Mouse (Mus musculus) MEL (cell line): ENCODE measurements at regions not wholly inside any gene's neighbourhood (a gene's known extent, or its start where the extent isn't known, plus 50 kb on each side); places are given as distances from the start of the nearest gene placed in this dataset.

Experiments used
- DNase-seq: peaks from one replicate; pipeline ENCODE4 v3.0.0; 2011; ENCODE audit warnings: low read depth, low spot score
- H3K27ac ChIP-seq: 2 replicates; pipeline ENCODE4 v1.5.1; 2012; ENCODE audit warnings: low read depth, mild to moderate bottlenecking, control low read depth, low read length, moderate library complexity; ENCODE audit not compliant: control insufficient read depth
- H3K27me3 ChIP-seq, 2 experiments: fragments of 150-350 bp in 1 of 2; sonication (generic) in 1 of 2; 2 replicates each; pipeline ENCODE4 v1.6.1; 2012; ENCODE audit warnings: low read length in 2 of 2, mild to moderate bottlenecking in 2 of 2, improper control_type of control experiment in 1 of 2, moderate library complexity in 1 of 2; ENCODE audit not compliant: insufficient read depth in 2 of 2, control insufficient read depth in 1 of 2
- H3K36me3 ChIP-seq, 2 experiments: 2 replicates each; pipeline ENCODE4 v1.6.1; 2012 to 2014; ENCODE audit warnings: low read length in 2 of 2, improper control_type of control experiment in 1 of 2, inconsistent platforms in 1 of 2, mild to moderate bottlenecking in 1 of 2; ENCODE audit not compliant: insufficient read depth in 2 of 2, control insufficient read depth in 1 of 2
- H3K4me1 ChIP-seq, 2 experiments: fragments of 150-350 bp in 1 of 2; sonication (generic) in 1 of 2; 2 replicates each; pipeline ENCODE4 v1.6.1; 2012; ENCODE audit warnings: low read length in 2 of 2, improper control_type of control experiment in 1 of 2, mild to moderate bottlenecking in 1 of 2; ENCODE audit not compliant: insufficient read depth in 2 of 2, control insufficient read depth in 1 of 2
- H3K4me3 ChIP-seq, 2 experiments: fragments of 150-350 bp in 1 of 2; sonication (generic) in 1 of 2; 2 replicates each; pipeline ENCODE4 v1.5.1; 2012; ENCODE audit warnings: low read depth in 2 of 2, low read length in 2 of 2, mild to moderate bottlenecking in 2 of 2, moderate library complexity in 2 of 2, control low read depth in 1 of 2, improper control_type of control experiment in 1 of 2; ENCODE audit not compliant: control insufficient read depth in 1 of 2, insufficient read depth in 1 of 2
- H3K79me2 ChIP-seq: 2 replicates; pipeline ENCODE4 v1.6.1; 2012; ENCODE audit warnings: mild to moderate bottlenecking, low read length, moderate library complexity; ENCODE audit not compliant: control insufficient read depth, poor library complexity, insufficient read depth
- H3K9ac ChIP-seq: 2 replicates; pipeline ENCODE4 v1.6.1; 2012; ENCODE audit warnings: low read depth, mild to moderate bottlenecking, control low read depth, low read length, moderate library complexity; ENCODE audit not compliant: control insufficient read depth, poor library complexity, severe bottlenecking
- H3K9me3 ChIP-seq: fragments of 150-350 bp; sonication (generic); replicated peaks from 2 replicates; pipeline ENCODE4 v1.6.1; 2012; ENCODE audit warnings: mild to moderate bottlenecking, low read length, improper control_type of control experiment, moderate library complexity; ENCODE audit not compliant: insufficient read depth
- JUND ChIP-seq: IDR thresholded peaks from 2 replicates; pipeline ENCODE4 v1.6.1; 2011; ENCODE audit warnings: low read depth, mild to moderate bottlenecking, improper control_type of control experiment, low read length
- KAT2A ChIP-seq: conservative IDR thresholded peaks from 2 replicates; pipeline ENCODE4 v1.6.1; 2012; ENCODE audit warnings: low read depth, low read length, improper control_type of control experiment, inconsistent platforms
- MAX ChIP-seq: IDR thresholded peaks from 2 replicates; pipeline ENCODE4 v1.6.1; 2011; ENCODE audit warnings: low read length, improper control_type of control experiment
- MAZ ChIP-seq: IDR thresholded peaks from 2 replicates; pipeline ENCODE4 v1.6.1; 2012; ENCODE audit warnings: low read depth, mild to moderate bottlenecking, inconsistent platforms, low read length, improper control_type of control experiment
- MEF2A ChIP-seq: IDR thresholded peaks from 2 replicates; pipeline ENCODE4 v1.6.1; 2014; ENCODE audit warnings: low read depth, mild to moderate bottlenecking, inconsistent platforms, low read length, improper control_type of control experiment; ENCODE audit not compliant: poor library complexity, insufficient replicate concordance, severe bottlenecking; ENCODE audit errors: extremely low read depth
- MYB ChIP-seq: IDR thresholded peaks from 2 replicates; pipeline ENCODE4 v1.6.1; 2011; ENCODE audit warnings: mild to moderate bottlenecking, low read depth, low read length, improper control_type of control experiment
- MYC ChIP-seq: IDR thresholded peaks from 2 replicates; pipeline ENCODE4 v1.6.1; 2011; ENCODE audit warnings: low read depth, mild to moderate bottlenecking, low read length, improper control_type of control experiment, moderate library complexity
- NELFE ChIP-seq: IDR thresholded peaks from 2 replicates; pipeline ENCODE4 v1.6.1; 2011; ENCODE audit warnings: low read depth, low read length, improper control_type of control experiment
- POLR2A ChIP-seq, 2 experiments: IDR thresholded peaks; 2 replicates each; pipeline ENCODE4 v1.6.1; 2011 to 2012; ENCODE audit warnings: low read length in 2 of 2, mild to moderate bottlenecking in 2 of 2, control low read depth in 1 of 2, improper control_type of control experiment in 1 of 2, low read depth in 1 of 2, moderate library complexity in 1 of 2; ENCODE audit not compliant: control insufficient read depth in 1 of 2, insufficient read depth in 1 of 2, poor library complexity in 1 of 2
- TAL1 ChIP-seq: IDR thresholded peaks from 2 replicates; pipeline ENCODE4 v1.6.1; 2012; ENCODE audit warnings: mild to moderate bottlenecking, inconsistent platforms, low read length, moderate library complexity, mixed read lengths
- UBTF ChIP-seq: IDR thresholded peaks from 2 replicates; pipeline ENCODE4 v1.6.1; 2012; ENCODE audit warnings: low read depth, mild to moderate bottlenecking, inconsistent platforms, low read length, improper control_type of control experiment, moderate library complexity, borderline replicate concordance; ENCODE audit not compliant: insufficient read depth
- USF2 ChIP-seq, 2 experiments: IDR thresholded peaks; 2 replicates each; pipeline ENCODE4 v1.6.1; 2011 to 2012; ENCODE audit warnings: improper control_type of control experiment in 2 of 2, low read length in 2 of 2, borderline replicate concordance in 1 of 2, inconsistent platforms in 1 of 2, low read depth in 1 of 2, mild to moderate bottlenecking in 1 of 2; ENCODE audit not compliant: insufficient read depth in 1 of 2
- ZKSCAN1 ChIP-seq: IDR thresholded peaks from 2 replicates; pipeline ENCODE4 v1.6.1; 2012; ENCODE audit warnings: low read depth, mild to moderate bottlenecking, inconsistent platforms, low read length, improper control_type of control experiment, moderate library complexity
- ZMIZ1 ChIP-seq: IDR thresholded peaks from 2 replicates; pipeline ENCODE4 v1.6.1; 2012; ENCODE audit warnings: low read depth, mild to moderate bottlenecking, inconsistent platforms, low read length, improper control_type of control experiment, moderate library complexity

- Histone ChIP-seq H3K36me3 (no peaks in the 10 kb centered on the region), H3K9ac (no peak overlapping the region), H3K4me3 (no peak overlapping the region), H3K79me2 (no peaks in the 10 kb centered on the region), H3K4me1 (no peaks in the 10 kb centered on the region)
- no peak for DNase-seq
- no peak for TF ChIP-seq MYC
- TF ChIP-seq MEF2A = no peak
- no peak for TF ChIP-seq ZKSCAN1
- no peak for TF ChIP-seq MAZ
- TF ChIP-seq USF2 (IDR thresholded peaks at IDR 0.05; ENCODE audit: borderline replicate concordance in 1 of 2, insufficient read depth in 1 of 2, low read depth in 1 of 2, low read length in 2 of 2) = no peak
- TF ChIP-seq KAT2A = no peak
- TF ChIP-seq, all 39 proteins: peak for 0
- Histone ChIP-seq H3K9me3 (no peaks in the 10 kb centered on the region), H3K27ac (no peak overlapping the region), H3K27me3 (no peaks in the 10 kb centered on the region)
Observed at GRCm38 (mm10) chr16:58110452-58110851, 297.8 kb upstream of the Dcbld2 start.

DNA sequence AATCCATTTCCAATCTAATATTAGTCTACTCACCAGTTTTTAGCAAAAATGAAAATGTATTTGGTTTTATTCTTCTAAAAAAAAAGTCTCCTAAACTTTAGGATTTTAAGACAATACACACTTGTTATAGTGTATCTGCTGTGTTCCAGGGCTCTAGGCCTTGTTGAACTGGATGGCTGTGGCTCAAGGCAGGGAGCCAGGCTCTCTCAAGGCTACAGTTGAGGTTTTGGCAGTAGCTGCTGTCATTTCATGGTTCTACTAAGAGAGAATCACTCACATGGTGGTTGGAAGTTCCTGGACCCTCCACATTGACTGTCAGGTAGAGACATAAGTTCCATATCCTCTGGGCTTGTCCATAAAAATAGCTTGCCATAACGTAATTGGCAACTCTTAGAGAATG lies 282.2 kb upstream of the Dcbld2 start:
- H3K79me2 ChIP-seq = no peaks in the 10 kb centered on the region
- no peak overlapping the region for H3K9ac ChIP-seq
- TF ChIP-seq MAX (no peak), POLR2A (IDR thresholded peaks at IDR 0.05; ENCODE audit: control insufficient read depth in 1 of 2, insufficient read depth in 1 of 2, low read depth in 1 of 2, low read length in 2 of 2, poor library complexity in 1 of 2) (no peak), MEF2A (no peak), TAL1 (no peak), ZMIZ1 (no peak), KAT2A (no peak), JUND (no peak), UBTF (no peak), NELFE (no peak), MYB (no peak), MAZ (no peak)
- TF ChIP-seq, all 39 proteins: peak for 0
- Histone ChIP-seq H3K27ac (no peak overlapping the region), H3K4me3 (no peak overlapping the region), H3K9me3 (no peaks in the 10 kb centered on the region), H3K4me1 (no peaks in the 10 kb centered on the region), H3K27me3 (no peaks in the 10 kb centered on the region), H3K36me3 (no peaks in the 10 kb centered on the region)
- DNase-seq = no peak
